Mouse (Mus musculus) spleen, postnatal 36 days (tissue): ENCODE results near the gene Il12b.
A peak's percentile ranks its signal among the peaks of the same experiment; 100 is the strongest.

Source experiments
- DNase-seq, 2 experiments: peaks; one replicate each; pipeline ENCODE4 v3.0.0; 2022; ENCODE audit warnings: low spot score in 2 of 2, mixed read lengths in 1 of 2

Il12b gene

GRCm38 (mm10) chr11:44399763-44400162 lies at the start of gene Il12b:
Il12b (plus strand) TSS chr11:44400063.
- no peak for DNase-seq

- DNase-seq: no peak
Measured at GRCm38 (mm10) chr11:44354860-44355470, 44.9 kb upstream of the Il12b start.

- no peak for DNase-seq
Measured at GRCm38 (mm10) chr11:44356171-44356570, 43.7 kb upstream of the Il12b start.

GRCm38 (mm10) chr11:44364536-44364935 lies 35.3 kb upstream of the Il12b start:
- no peak for DNase-seq

- no peak for DNase-seq
Measured at GRCm38 (mm10) chr11:44367711-44368110, 32.2 kb upstream of the Il12b start.

GRCm38 (mm10) chr11:44372856-44373255 lies 27.0 kb upstream of the Il12b start:
- DNase-seq: no peak

- no peak for DNase-seq
Measured at GRCm38 (mm10) chr11:44377879-44378278, 22.0 kb upstream of the Il12b start.

- DNase-seq: no peak
Measured at GRCm38 (mm10) chr11:44380432-44381051, 19.3 kb upstream of the Il12b start.

GRCm38 (mm10) chr11:44382200-44382599 lies 17.7 kb upstream of the Il12b start:
- DNase-seq: no peak

GRCm38 (mm10) chr11:44387031-44387430 lies 12.8 kb upstream of the Il12b start:
- DNase-seq: no peak

- DNase-seq: no peak
Measured at GRCm38 (mm10) chr11:44389993-44390701, 9.7 kb upstream of the Il12b start.

GRCm38 (mm10) chr11:44393101-44393810 lies 6.6 kb upstream of the Il12b start:
- no peak for DNase-seq

GRCm38 (mm10) chr11:44395401-44395800 lies 4.5 kb upstream of the Il12b start:
- peak; percentile 21 to 40 for DNase-seq

GRCm38 (mm10) chr11:44397551-44397950 lies 2.3 kb upstream of the Il12b start:
- DNase-seq: no peak

- DNase-seq: no peak
Measured at GRCm38 (mm10) chr11:44398356-44398755, 1.5 kb upstream of the Il12b start.

- peak; percentile 45 to 61 for DNase-seq
Measured at GRCm38 (mm10) chr11:44398782-44399225, 1.1 kb upstream of the Il12b start.

- no peak for DNase-seq
Measured at GRCm38 (mm10) chr11:44401635-44402548, 2.0 kb downstream of the Il12b start.

- no peak for DNase-seq
Measured at GRCm38 (mm10) chr11:44405113-44405512, 5.2 kb downstream of the Il12b start.

GRCm38 (mm10) chr11:44405961-44406360 lies 6.1 kb downstream of the Il12b start:
- no peak for DNase-seq

- no peak for DNase-seq
Measured at GRCm38 (mm10) chr11:44406457-44406856, 6.6 kb downstream of the Il12b start.

- no peak for DNase-seq
Measured at GRCm38 (mm10) chr11:44408626-44409025, 8.8 kb downstream of the Il12b start.
